Mouse (Mus musculus) heart, embryonic 10.5 days (tissue): Measurements from ENCODE around the gene Gap43. TPM values are rescaled to one million over a fixed set of nuclear protein-coding genes. Genes with fewer than 3 reads are reported as not detected.

Experiments used
- DNase-seq: peaks from one replicate; pipeline ENCODE4 v3.0.0-alpha.2; 2017; ENCODE audit warnings: low spot score
- H3K27ac ChIP-seq: fragments of 300-500 bp; sonication (generic); 2 replicates; pipeline ENCODE4 v1.5.1; 2016; ENCODE audit warnings: mild to moderate bottlenecking
- H3K27me3 ChIP-seq: fragments of 300-500 bp; sonication (generic); 2 replicates; pipeline ENCODE4 v1.6.1; 2016; ENCODE audit warnings: mild to moderate bottlenecking; ENCODE audit not compliant: poor library complexity, insufficient read depth, severe bottlenecking
- H3K36me3 ChIP-seq: fragments of 300-500 bp; sonication (generic); 2 replicates; pipeline ENCODE4 v1.6.1; 2016; ENCODE audit warnings: mild to moderate bottlenecking, moderate library complexity
- H3K4me1 ChIP-seq: fragments of 300-500 bp; sonication (generic); 2 replicates; pipeline ENCODE4 v1.6.1; 2016; ENCODE audit warnings: mild to moderate bottlenecking
- H3K4me3 ChIP-seq: fragments of 300-500 bp; sonication (generic); 2 replicates; pipeline ENCODE4 v1.5.1; 2016; ENCODE audit warnings: mild to moderate bottlenecking, moderate library complexity
- H3K9me3 ChIP-seq: fragments of 300-500 bp; sonication (generic); 2 replicates; pipeline ENCODE4 v1.6.1; 2016; ENCODE audit warnings: mild to moderate bottlenecking, moderate library complexity
- WGBS: fragments of 180-500 bp; shearing (Covaris S2); methylation state at CpG from one replicate; pipeline ENCODE4 v1.1.7; 2016; 5-methylcytosine and 5-hydroxymethylcytosine counted together
- polyA plus RNA-seq: library from polyadenylated mRNA; unstranded; fragments of >200 nt; fragmentation: Nextera tagmentation; extraction: Ambion mirVana; gene quantifications from 2 replicates; pipeline ENCODE4 v1.2.1, GENCODE M21; 2016

Gene Gap43
- polyA plus RNA-seq, 1 experiment from 2014 or later, result 37.1 TPM

DNA sequence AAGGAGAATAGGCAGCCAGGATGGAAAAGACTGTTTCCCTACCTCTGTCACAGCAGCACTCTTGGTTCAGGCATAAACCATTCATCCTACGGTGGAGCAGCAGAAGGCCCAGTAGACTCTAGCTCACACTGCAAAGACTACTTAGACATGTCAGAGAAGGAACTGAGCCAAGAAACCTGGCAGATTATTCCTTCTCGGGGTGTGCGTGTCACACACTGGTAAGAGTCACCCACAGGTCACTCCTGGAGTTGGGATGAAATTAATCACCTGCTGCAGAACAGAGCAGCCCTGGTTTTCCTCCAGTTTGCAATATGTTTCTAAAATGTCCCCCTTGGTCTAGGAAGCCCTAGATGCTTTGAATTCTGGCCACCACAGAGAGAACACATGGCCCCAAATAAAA lies 56.4 kb downstream of the Gap43 start:
- Histone ChIP-seq H3K4me3 (no peak overlapping the region), H3K27me3 (no peaks in the 10 kb centered on the region), H3K4me1 (no peaks in the 10 kb centered on the region), H3K9me3 (no peaks in the 10 kb centered on the region), H3K27ac (no peak overlapping the region), H3K36me3 (no peaks in the 10 kb centered on the region)
- WGBS, result 82% methylated on average over 3 of the region's 3 CpGs
- DNase-seq, result no peak

DNA sequence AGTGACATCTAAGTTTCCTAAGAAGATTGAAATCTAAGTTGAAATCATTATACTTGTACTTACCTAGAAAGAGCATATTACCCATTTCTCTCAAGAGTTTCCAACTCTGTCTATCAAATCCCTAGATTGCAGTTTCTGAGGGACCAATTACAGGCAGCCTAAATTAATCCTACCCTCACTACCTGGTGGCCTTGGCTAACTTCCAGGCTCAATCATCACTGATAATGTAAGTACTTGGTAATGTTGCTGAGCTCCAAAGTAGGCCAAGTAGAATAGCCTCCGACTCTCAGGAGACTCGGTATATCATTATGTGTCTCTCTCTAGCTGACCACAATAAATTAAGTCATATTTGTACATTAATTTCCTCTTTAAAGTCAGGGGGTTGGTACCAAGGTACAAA lies 62.7 kb downstream of the Gap43 start:
- H3K36me3 ChIP-seq, result no peaks in the 10 kb centered on the region
- WGBS, result 60% methylated on average over 2 of the region's 2 CpGs

GRCm38 (mm10) chr16:42277268-42277667 lies 63.2 kb downstream of the Gap43 start:
- DNase-seq, result no peak
- no peaks in the 10 kb centered on the region for H3K9me3 ChIP-seq
- H3K36me3 ChIP-seq, result no peaks in the 10 kb centered on the region
- no peaks in the 10 kb centered on the region for H3K27me3 ChIP-seq
- peaks cover 3% of the 10 kb centered on the region; the same call in 1 of the 2 replicates for H3K4me1 ChIP-seq
- H3K27ac ChIP-seq, result no peak overlapping the region
- H3K4me3 ChIP-seq, result no peak overlapping the region
- 77% methylated on average over 8 of the region's 8 CpGs for WGBS

More for the DNA sequence above, 62.7 kb downstream of the Gap43 start:
- no peaks in the 10 kb centered on the region for H3K27me3 ChIP-seq
- peaks cover 3% of the 10 kb centered on the region; the same call in 1 of the 2 replicates for H3K4me1 ChIP-seq
- no peak overlapping the region for H3K27ac ChIP-seq
- no peak for DNase-seq
- no peaks in the 10 kb centered on the region for H3K9me3 ChIP-seq
- H3K4me3 ChIP-seq, result no peak overlapping the region

GRCm38 (mm10) chr16:42276216-42277141 lies 64.0 kb downstream of the Gap43 start:
- Histone ChIP-seq H3K9me3 (no peaks in the 10 kb centered on the region), H3K4me1 (peaks cover 3% of the 10 kb centered on the region; the same call in 1 of the 2 replicates), H3K4me3 (no peak overlapping the region), H3K27me3 (no peaks in the 10 kb centered on the region), H3K36me3 (no peaks in the 10 kb centered on the region), H3K27ac (no peak overlapping the region)
- no peak for DNase-seq
- 38% methylated on average over 15 of the region's 15 CpGs for WGBS

- 0 out of 2 replicates have a peak overlapping the region, but pooled peaks have one; percentile 47 for H3K27ac ChIP-seq
- H3K4me1 ChIP-seq, result peaks cover 3% of the 10 kb centered on the region; the same call in 1 of the 2 replicates
- no peaks in the 10 kb centered on the region for H3K9me3 ChIP-seq
- DNase-seq, result no peak
- H3K27me3 ChIP-seq, result no peaks in the 10 kb centered on the region
- no peak overlapping the region for H3K4me3 ChIP-seq
- no peaks in the 10 kb centered on the region for H3K36me3 ChIP-seq
- 54% methylated on average over 14 of the region's 14 CpGs for WGBS
Observed at GRCm38 (mm10) chr16:42275518-42276215, 64.8 kb downstream of the Gap43 start.

- 77% methylated on average over 1 of the region's 1 CpGs for WGBS
- no peak overlapping the region for H3K27ac ChIP-seq
- no peaks in the 10 kb centered on the region for H3K27me3 ChIP-seq
- H3K4me3 ChIP-seq, result no peak overlapping the region
- H3K4me1 ChIP-seq, result peaks cover 3% of the 10 kb centered on the region; the same call in 1 of the 2 replicates
- no peaks in the 10 kb centered on the region for H3K36me3 ChIP-seq
- DNase-seq, result no peak
- H3K9me3 ChIP-seq, result no peaks in the 10 kb centered on the region
Observed at GRCm38 (mm10) chr16:42271213-42271612, 69.2 kb downstream of the Gap43 start.

DNA sequence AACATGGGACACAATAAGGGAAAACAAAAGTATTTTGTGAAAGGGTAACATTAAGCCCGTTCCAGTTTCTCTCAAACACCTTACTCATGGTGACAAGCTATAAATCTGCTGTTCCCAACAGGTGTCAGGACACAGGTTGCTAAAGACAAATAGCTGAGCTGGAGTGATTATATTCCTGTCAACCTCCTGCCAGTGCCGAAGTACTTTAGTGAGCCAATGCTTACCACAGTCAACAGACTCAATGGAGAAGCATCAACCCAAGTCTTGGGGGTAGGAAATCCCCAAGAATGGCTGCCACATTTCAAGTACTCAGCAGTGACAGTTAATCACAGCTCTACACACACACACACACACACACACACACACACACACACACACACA lies 70.9 kb downstream of the Gap43 start:
- 76% methylated on average over 2 of the region's 2 CpGs for WGBS
- Histone ChIP-seq H3K9me3 (no peaks in the 10 kb centered on the region), H3K4me1 (no peaks in the 10 kb centered on the region), H3K27ac (no peak overlapping the region), H3K27me3 (no peaks in the 10 kb centered on the region), H3K36me3 (no peaks in the 10 kb centered on the region), H3K4me3 (no peak overlapping the region)
- no peak for DNase-seq

DNA sequence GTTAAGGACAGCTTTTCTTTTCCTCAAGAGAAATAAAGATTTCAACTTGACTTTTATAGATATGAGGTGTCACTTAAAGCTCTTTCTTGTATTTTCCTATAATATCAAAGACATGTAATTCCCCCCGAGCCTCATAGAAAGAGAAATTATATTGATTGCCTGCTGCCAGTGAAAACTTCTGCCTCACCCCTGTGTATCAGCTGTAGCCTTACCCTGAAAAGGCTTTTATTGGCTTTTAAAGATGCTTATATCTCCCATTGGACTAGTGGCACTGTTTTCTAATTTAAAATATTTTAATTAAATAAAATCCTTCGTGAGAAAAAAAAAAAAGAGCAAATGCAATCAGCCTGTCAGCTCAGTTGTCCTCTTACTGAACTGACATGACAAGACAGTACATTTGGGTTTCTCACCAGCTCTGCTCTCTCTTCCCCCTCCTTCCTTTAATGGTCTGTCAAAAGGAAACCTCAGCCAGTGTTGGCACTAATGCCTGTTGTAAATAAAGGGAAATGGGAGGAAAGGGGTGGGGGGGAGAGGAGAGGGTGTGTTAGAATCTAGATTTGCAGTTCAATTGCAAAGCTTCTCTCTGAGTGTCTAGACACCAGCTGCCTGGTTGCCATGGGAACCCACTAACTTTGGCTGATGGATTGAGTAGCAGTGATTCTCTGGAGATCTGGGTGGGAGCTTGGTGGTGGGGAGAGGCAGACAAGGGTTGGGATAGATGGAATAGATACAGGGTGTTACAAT lies 71.4 kb downstream of the Gap43 start:
- Histone ChIP-seq H3K27me3 (no peaks in the 10 kb centered on the region), H3K4me3 (no peak overlapping the region), H3K36me3 (no peaks in the 10 kb centered on the region), H3K9me3 (no peaks in the 10 kb centered on the region), H3K4me1 (no peaks in the 10 kb centered on the region), H3K27ac (no peak overlapping the region)
- 64% methylated on average over 2 of the region's 2 CpGs for WGBS
- DNase-seq, result no peak

DNA sequence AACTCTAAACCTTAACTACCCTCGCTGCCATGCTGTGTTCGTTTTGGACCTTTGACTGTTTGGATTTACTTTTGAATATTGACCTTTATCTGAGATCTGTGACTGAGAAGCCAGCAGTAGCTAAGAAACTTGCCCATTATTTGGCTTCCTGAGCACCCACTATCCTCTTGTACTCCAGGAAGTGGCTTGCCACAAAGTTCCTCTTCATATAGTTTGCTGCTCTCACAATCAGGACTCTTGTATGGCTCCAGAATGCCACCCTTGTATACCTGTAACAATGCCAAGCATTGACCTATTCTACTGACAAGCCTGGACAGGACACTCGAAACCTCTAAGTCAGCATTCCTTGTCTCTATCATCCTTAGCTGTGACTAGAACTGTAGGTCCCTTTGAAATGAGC lies 75.3 kb downstream of the Gap43 start:
- Histone ChIP-seq H3K36me3 (no peaks in the 10 kb centered on the region), H3K9me3 (no peaks in the 10 kb centered on the region), H3K27me3 (no peaks in the 10 kb centered on the region), H3K4me1 (no peaks in the 10 kb centered on the region), H3K4me3 (no peak overlapping the region), H3K27ac (no peak overlapping the region)
- WGBS, result 73% methylated on average over 3 of the region's 3 CpGs
- no peak for DNase-seq

GRCm38 (mm10) chr16:42262935-42263542 lies 77.4 kb downstream of the Gap43 start:
- no peak overlapping the region for H3K27ac ChIP-seq
- DNase-seq, result no peak
- H3K9me3 ChIP-seq, result no peaks in the 10 kb centered on the region
- no peak overlapping the region for H3K4me3 ChIP-seq
- H3K27me3 ChIP-seq, result no peaks in the 10 kb centered on the region
- 92% methylated on average over 5 of the region's 5 CpGs for WGBS
- no peaks in the 10 kb centered on the region for H3K4me1 ChIP-seq
- H3K36me3 ChIP-seq, result no peaks in the 10 kb centered on the region

- H3K4me3 ChIP-seq, result no peak overlapping the region
- DNase-seq, result no peak
- H3K36me3 ChIP-seq, result no peaks in the 10 kb centered on the region
- H3K27me3 ChIP-seq, result no peaks in the 10 kb centered on the region
- no peaks in the 10 kb centered on the region for H3K4me1 ChIP-seq
- 86% methylated on average over 11 of the region's 11 CpGs for WGBS
- H3K27ac ChIP-seq, result no peak overlapping the region
- H3K9me3 ChIP-seq, result no peaks in the 10 kb centered on the region
Observed at GRCm38 (mm10) chr16:42255693-42256092, 84.8 kb downstream of the Gap43 start.

- no peak for DNase-seq
- Histone ChIP-seq H3K36me3 (no peaks in the 10 kb centered on the region), H3K4me1 (no peaks in the 10 kb centered on the region), H3K27ac (no peak overlapping the region), H3K9me3 (no peaks in the 10 kb centered on the region), H3K27me3 (no peaks in the 10 kb centered on the region), H3K4me3 (no peak overlapping the region)
- WGBS, result 75% methylated on average over 3 of the region's 3 CpGs
Observed at GRCm38 (mm10) chr16:42255222-42255621, 85.2 kb downstream of the Gap43 start.
